Mouse (Mus musculus): Measurements from ENCODE around the gene AU021092. TPM values are rescaled to one million over a fixed set of nuclear protein-coding genes. Genes with fewer than 3 reads are reported as not detected.

The AU021092 gene
- polyA plus RNA-seq (2015; fragmentation: Nextera tagmentation; extraction: Ambion mirVana): 2.8 and 4.2 TPM in 2 replicates

DNA sequence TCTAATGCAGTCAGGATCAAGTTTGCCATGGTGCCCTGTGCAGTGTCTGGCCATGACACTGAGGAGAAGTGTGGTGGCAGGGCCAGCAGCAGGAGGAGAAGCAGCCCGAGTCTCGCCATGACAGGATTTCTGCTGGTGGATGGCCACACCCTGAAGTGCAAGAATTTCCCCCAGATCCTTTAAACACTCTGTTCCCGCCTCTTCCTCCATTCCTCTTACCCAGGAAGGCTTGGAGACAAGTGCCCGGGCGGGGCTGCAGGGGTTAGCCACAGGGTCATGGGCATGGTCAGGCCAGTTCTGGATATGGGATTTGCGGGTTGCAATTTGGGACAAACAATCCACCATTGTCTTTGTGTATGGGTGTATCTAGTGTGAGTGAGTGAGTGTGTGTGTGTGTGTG lies at the start of gene AU021092:
Gene AU021092, minus strand, starts transcription at position 160 of the 400 bp plus-strand sequence.
- H3K9me3 ChIP-seq (ENCODE audit: control insufficient read depth, low read length): no peaks in the 10 kb centered on the region
- 0 out of 2 replicates have a peak, but pooled peaks cover 2% of the 10 kb centered on the region for H3K27me3 ChIP-seq (replicated peaks; ENCODE audit: control insufficient read depth, insufficient read depth, low read length)
- H3K9ac ChIP-seq (ENCODE audit: low read depth, low read length): no peak within 1 kb of the TSS
- WGBS: 66% methylated on average over 6 of the region's 6 CpGs
- H3K36me3 ChIP-seq (ENCODE audit: control insufficient read depth, insufficient read depth, low read length): no peaks in the 10 kb centered on the region
- no peaks in the 10 kb centered on the region for H3K4me1 ChIP-seq (ENCODE audit: control insufficient read depth, insufficient read depth, low read length)
- ATAC-seq: no peak
- H3K4me3 ChIP-seq (ENCODE audit: low read length): no peak within 1 kb of the TSS
- H3K4me2 ChIP-seq (ENCODE audit: low read depth, low read length): no peak within 1 kb of the TSS
- H3K27ac ChIP-seq (ENCODE audit: low read length): no peak within 1 kb of the TSS

DNA sequence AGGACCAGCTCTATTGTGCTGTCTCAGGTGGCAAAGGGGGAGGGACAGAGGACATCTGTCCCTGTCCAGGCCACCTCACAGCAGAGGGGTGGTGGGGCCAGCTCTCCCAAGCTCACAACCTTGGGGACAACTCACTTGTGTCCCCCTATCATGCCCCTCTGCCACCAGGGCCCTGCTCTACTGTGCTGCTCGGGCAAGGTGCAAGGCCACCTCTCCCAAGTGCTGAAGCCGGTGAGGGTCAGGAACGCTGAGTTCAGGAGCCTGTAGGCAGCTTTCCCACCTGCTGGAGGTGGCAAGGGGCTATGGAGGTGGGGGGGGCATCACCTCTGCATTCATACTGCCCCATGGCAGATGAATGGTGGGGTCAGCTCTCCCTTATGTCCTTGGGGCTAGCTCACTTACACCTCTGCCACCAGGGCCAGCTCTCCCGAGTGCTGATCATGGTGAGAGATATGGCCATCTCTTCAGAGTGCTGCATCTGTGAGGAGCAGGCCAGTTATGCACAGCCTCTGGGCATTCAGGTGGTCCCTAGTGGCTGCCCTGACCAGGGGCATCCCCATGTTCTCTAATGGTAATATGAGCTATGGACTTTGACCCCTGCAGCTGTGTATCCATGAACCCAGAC lies 49.4 kb upstream of the AU021092 start:
- H3K4me3 ChIP-seq (ENCODE audit: low read length): no peak overlapping the region
- ATAC-seq: no peak

DNA sequence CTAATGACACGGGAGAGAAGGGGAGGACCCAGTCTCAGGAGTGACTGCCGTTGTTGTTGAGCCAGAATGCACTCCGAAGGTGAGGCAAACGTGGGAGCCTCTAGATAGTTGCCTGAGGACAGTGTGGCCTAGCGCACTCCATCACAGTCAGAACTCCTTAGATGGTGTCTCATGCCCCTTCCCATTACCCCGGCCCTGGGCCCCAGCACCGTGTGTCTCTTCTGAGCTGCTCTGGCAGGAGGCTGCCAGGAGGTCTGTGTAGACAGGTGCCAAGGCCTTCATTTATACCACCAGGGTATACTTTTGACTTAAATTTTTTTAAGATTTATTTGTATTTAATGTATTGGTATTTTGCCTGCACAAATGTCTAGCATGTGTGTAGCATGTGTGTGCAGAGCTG lies 41.8 kb upstream of the AU021092 start:
- 84% methylated on average over 7 of the region's 7 CpGs for WGBS
- Histone ChIP-seq H3K27me3 (replicated peaks; ENCODE audit: control insufficient read depth, insufficient read depth, low read length) (no peaks in the 10 kb centered on the region), H3K4me1 (ENCODE audit: control insufficient read depth, insufficient read depth, low read length) (no peaks in the 10 kb centered on the region), H3K27ac (ENCODE audit: low read length) (no peak overlapping the region), H3K9me3 (ENCODE audit: control insufficient read depth, low read length) (no peaks in the 10 kb centered on the region), H3K36me3 (ENCODE audit: control insufficient read depth, insufficient read depth, low read length) (no peaks in the 10 kb centered on the region), H3K9ac (ENCODE audit: low read depth, low read length) (no peak overlapping the region), H3K4me2 (ENCODE audit: low read depth, low read length) (no peak overlapping the region), H3K4me3 (ENCODE audit: low read length) (no peak overlapping the region)
- no peak for ATAC-seq

More for the DNA sequence above, 49.4 kb upstream of the AU021092 start:
- Histone ChIP-seq H3K4me2 (ENCODE audit: low read depth, low read length) (no peak overlapping the region), H3K4me1 (ENCODE audit: control insufficient read depth, insufficient read depth, low read length) (no peaks in the 10 kb centered on the region), H3K27ac (ENCODE audit: low read length) (no peak overlapping the region), H3K36me3 (ENCODE audit: control insufficient read depth, insufficient read depth, low read length) (no peaks in the 10 kb centered on the region), H3K27me3 (replicated peaks; ENCODE audit: control insufficient read depth, insufficient read depth, low read length) (no peaks in the 10 kb centered on the region), H3K9me3 (ENCODE audit: control insufficient read depth, low read length) (no peaks in the 10 kb centered on the region), H3K9ac (ENCODE audit: low read depth, low read length) (no peak overlapping the region)
- 76% methylated on average over 4 of the region's 4 CpGs for WGBS

DNA sequence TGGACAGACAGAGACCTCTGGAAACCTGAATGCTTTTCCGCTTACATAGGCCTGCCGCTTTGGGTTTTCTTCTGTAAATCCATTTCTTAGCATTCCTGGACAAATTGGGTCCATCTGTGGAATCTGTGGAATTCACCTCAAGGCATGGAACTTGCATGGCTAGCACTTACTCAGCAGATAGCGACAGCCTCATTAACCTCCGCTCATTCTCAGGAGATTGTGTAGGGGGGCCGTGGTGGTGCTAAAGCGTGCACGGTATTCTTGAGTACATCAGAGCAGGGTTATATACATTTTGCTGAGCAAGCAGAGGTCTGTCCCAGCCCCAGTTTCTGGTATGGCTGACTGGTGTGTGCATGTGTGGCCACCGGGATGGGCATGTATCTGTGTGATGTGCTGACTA lies 41.1 kb upstream of the AU021092 start:
- H3K9me3 ChIP-seq (ENCODE audit: control insufficient read depth, low read length): no peaks in the 10 kb centered on the region
- 69% methylated on average over 8 of the region's 8 CpGs for WGBS
- H3K9ac ChIP-seq (ENCODE audit: low read depth, low read length): no peak overlapping the region
- ATAC-seq: no peak
- no peak overlapping the region for H3K27ac ChIP-seq (ENCODE audit: low read length)
- H3K4me2 ChIP-seq (ENCODE audit: low read depth, low read length): no peak overlapping the region
- H3K4me1 ChIP-seq (ENCODE audit: control insufficient read depth, insufficient read depth, low read length): no peaks in the 10 kb centered on the region
- H3K4me3 ChIP-seq (ENCODE audit: low read length): no peak overlapping the region
- no peaks in the 10 kb centered on the region for H3K36me3 ChIP-seq (ENCODE audit: control insufficient read depth, insufficient read depth, low read length)
- no peaks in the 10 kb centered on the region for H3K27me3 ChIP-seq (replicated peaks; ENCODE audit: control insufficient read depth, insufficient read depth, low read length)

DNA sequence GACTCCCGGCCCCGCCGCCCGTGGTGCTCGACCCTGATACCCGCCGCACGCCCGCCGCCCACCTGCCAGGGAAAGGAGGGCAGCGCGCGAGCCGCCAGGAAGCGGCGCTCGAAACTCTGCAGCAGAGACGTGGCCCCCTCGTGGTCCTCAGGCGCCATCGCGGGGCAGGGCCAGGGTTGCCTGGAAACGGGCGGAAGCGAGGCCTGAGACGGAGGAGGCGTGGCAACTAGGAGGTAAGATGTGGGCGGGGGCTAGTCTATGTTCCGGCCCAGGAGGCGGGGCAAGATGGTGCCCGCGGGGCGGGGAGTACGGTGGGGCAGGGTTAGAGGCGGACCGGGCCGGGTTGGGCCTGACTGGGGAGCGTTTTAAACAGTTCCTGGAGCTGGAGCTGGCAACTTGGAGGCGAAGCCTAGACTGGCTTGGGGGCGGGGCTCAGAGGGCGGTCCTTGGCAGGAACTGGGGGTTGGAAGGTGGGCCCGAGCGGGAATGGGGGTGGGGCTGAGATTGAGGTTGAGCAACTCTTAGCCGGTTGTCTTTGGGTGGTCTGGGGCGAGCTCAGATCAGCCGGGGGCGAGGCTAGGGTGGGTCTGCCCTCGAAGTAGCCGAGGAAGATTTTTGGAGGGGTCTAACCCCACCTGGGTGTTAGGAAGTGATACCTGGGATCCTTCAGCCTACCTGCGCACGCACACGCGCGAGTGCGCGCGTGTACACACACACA lies 33.8 kb upstream of the AU021092 start, which contains the start of gene Eef2kmt:
Gene Eef2kmt, minus strand, starts transcription at position 205 of the 718 bp plus-strand sequence.
- no peaks in the 10 kb centered on the region for H3K27me3 ChIP-seq (replicated peaks; ENCODE audit: control insufficient read depth, insufficient read depth, low read length)
- under 1% methylated on average over 56 of the region's 57 CpGs for WGBS
- no peaks in the 10 kb centered on the region for H3K36me3 ChIP-seq (ENCODE audit: control insufficient read depth, insufficient read depth, low read length)
- peak within 1 kb of the TSS; percentile 81 for H3K9ac ChIP-seq (ENCODE audit: low read depth, low read length)
- H3K4me3 ChIP-seq (ENCODE audit: low read length): peak within 1 kb of the TSS; percentile 86
- no peaks in the 10 kb centered on the region for H3K9me3 ChIP-seq (ENCODE audit: control insufficient read depth, low read length)
- peaks cover 14% of the 10 kb centered on the region; the same call in 1 of the 2 replicates for H3K4me1 ChIP-seq (ENCODE audit: control insufficient read depth, insufficient read depth, low read length)
- H3K27ac ChIP-seq (ENCODE audit: low read length): peak within 1 kb of the TSS; percentile 79
- peak within 1 kb of the TSS; percentile 80 for H3K4me2 ChIP-seq (ENCODE audit: low read depth, low read length)
- ATAC-seq: peak; percentile 96

DNA sequence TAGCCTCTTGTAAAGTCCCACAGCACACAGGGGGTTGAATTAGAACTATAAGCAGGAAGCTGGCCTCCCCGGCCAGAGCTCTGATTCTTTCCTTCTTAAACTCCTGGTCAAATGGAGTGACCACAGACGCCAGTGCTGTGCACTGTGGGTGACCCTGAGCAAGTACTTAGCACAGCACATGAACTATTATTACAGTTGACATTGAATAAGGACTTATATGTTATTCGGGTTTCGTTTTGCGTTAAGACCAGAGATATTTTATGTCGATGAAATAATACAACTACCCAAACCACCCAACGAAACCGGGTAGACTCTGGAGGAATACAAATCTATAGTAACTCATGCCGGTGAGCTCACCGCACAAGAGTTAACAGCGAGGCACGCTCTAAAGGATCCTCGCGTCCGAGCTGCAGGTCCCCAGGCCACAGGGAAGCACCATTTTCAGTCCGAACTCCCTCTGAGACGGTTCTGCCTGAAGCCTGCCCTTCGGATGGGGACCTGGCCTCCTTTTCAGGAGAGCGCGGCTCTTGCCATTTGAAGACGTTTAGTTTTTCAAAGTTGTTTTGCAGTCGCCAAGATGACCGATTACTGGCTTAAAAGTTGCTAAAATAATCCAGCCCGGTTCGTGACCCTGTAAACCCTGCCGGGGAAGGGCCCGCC lies 33.1 kb upstream of the AU021092 start:
- peak overlapping the region; percentile 79 for H3K27ac ChIP-seq (ENCODE audit: low read length)
- no peaks in the 10 kb centered on the region for H3K27me3 ChIP-seq (replicated peaks; ENCODE audit: control insufficient read depth, insufficient read depth, low read length)
- H3K36me3 ChIP-seq (ENCODE audit: control insufficient read depth, insufficient read depth, low read length): no peaks in the 10 kb centered on the region
- peak overlapping the region; percentile 86 for H3K4me3 ChIP-seq (ENCODE audit: low read length)
- no peaks in the 10 kb centered on the region for H3K9me3 ChIP-seq (ENCODE audit: control insufficient read depth, low read length)
- H3K4me1 ChIP-seq (ENCODE audit: control insufficient read depth, insufficient read depth, low read length): peaks cover 14% of the 10 kb centered on the region; the same call in 1 of the 2 replicates
- 1% methylated on average over 27 of the region's 27 CpGs for WGBS
- peak overlapping the region; percentile 81 for H3K9ac ChIP-seq (ENCODE audit: low read depth, low read length)
- peak overlapping the region; percentile 80 for H3K4me2 ChIP-seq (ENCODE audit: low read depth, low read length)
- peak; percentile 29 for ATAC-seq

DNA sequence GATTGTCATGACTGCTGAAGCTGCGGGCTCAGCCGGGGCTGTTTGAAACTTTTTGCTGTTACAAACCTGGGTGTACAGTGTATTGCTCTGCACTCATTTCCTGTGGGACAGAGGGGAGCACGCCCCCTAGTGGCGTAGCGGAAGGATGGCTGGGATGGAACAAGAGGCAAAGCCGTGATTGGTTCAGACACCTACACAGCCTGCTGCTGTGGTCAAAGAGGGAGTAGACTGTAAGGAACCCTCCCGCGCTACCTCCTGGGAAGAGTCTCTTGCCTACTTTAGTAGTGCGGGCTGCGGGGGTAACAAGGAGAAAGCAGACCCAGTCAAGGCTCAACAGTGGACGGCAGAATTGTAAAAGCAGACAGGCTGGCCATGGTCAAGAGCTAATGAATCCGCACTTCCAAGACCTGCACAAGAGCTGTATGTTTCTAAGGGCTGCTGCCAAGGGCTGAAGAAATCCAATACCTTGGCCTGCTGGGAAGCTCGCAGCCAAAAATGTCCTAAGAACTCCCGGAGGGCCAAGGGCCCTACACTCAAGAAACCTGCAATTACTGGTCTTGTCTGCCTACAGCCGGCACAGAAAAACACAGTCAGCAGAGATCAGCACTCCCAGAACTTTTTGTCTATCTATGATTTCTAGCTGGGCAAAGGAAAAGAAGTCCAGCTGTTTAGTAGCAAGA lies 32.4 kb upstream of the AU021092 start:
- Histone ChIP-seq H3K4me1 (ENCODE audit: control insufficient read depth, insufficient read depth, low read length) (peaks cover 14% of the 10 kb centered on the region; the same call in 1 of the 2 replicates), H3K27ac (ENCODE audit: low read length) (peak overlapping the region; percentile 79), H3K4me2 (ENCODE audit: low read depth, low read length) (peak overlapping the region; percentile 80), H3K9ac (ENCODE audit: low read depth, low read length) (peak overlapping the region; percentile 81), H3K4me3 (ENCODE audit: low read length) (peak overlapping the region; percentile 86), H3K27me3 (replicated peaks; ENCODE audit: control insufficient read depth, insufficient read depth, low read length) (no peaks in the 10 kb centered on the region), H3K36me3 (ENCODE audit: control insufficient read depth, insufficient read depth, low read length) (no peaks in the 10 kb centered on the region), H3K9me3 (ENCODE audit: control insufficient read depth, low read length) (no peaks in the 10 kb centered on the region)
- peak; percentile 65 for ATAC-seq
- WGBS: 3% methylated on average over 15 of the region's 15 CpGs

DNA sequence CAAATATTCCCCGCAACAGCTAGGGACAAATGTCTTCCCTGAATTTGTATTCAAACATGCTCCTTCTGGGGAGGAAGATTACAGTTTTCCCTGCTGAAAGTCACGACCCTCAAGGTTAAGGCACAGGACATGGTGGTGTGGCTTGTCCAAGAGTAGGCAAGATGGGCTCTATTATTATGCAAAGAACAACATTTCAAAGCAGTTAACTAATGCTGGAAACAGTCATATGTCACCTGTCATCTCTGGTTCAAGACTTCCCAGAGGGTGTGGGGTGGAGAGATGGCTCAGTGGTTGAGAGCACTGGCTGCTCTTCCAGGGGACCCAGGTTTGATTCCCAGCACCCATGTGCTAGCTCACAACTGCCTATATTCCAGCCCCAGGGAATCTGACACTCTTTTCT lies 30.2 kb upstream of the AU021092 start:
- H3K27ac ChIP-seq (ENCODE audit: low read length): no peak overlapping the region
- WGBS: 91% methylated on average over 2 of the region's 2 CpGs
- no peaks in the 10 kb centered on the region for H3K27me3 ChIP-seq (replicated peaks; ENCODE audit: control insufficient read depth, insufficient read depth, low read length)
- H3K36me3 ChIP-seq (ENCODE audit: control insufficient read depth, insufficient read depth, low read length): no peaks in the 10 kb centered on the region; the same call in 1 of the 2 replicates
- no peak overlapping the region for H3K9ac ChIP-seq (ENCODE audit: low read depth, low read length)
- no peaks in the 10 kb centered on the region for H3K9me3 ChIP-seq (ENCODE audit: control insufficient read depth, low read length)
- H3K4me2 ChIP-seq (ENCODE audit: low read depth, low read length): no peak overlapping the region
- H3K4me1 ChIP-seq (ENCODE audit: control insufficient read depth, insufficient read depth, low read length): peaks cover 14% of the 10 kb centered on the region; the same call in 1 of the 2 replicates
- ATAC-seq: no peak
- no peak overlapping the region for H3K4me3 ChIP-seq (ENCODE audit: low read length)

DNA sequence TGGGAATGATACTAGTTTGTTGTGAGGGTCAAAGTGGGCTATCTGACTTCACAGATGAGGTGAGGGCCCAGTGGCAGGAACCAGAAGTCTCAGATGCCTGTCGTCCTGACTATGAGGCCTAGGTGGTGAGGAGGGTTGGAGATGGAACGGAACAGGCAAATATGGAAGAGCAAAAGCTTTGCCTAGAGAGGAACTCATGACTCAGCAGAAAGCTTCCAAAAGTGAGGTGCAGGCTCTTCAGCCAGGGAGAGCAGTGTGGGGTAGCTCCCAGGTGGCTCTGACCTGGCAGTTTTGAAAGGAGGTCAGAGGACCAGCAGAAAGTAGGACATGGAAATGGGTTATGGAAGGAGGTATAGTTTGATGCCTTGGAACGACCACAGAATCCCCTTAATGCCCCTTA lies 28.8 kb upstream of the AU021092 start:
- H3K27ac ChIP-seq (ENCODE audit: low read length): no peak overlapping the region
- H3K4me1 ChIP-seq (ENCODE audit: control insufficient read depth, insufficient read depth, low read length): peaks cover 14% of the 10 kb centered on the region; the same call in 1 of the 2 replicates
- no peaks in the 10 kb centered on the region; the same call in 1 of the 2 replicates for H3K36me3 ChIP-seq (ENCODE audit: control insufficient read depth, insufficient read depth, low read length)
- ATAC-seq: no peak
- H3K4me3 ChIP-seq (ENCODE audit: low read length): no peak overlapping the region
- H3K4me2 ChIP-seq (ENCODE audit: low read depth, low read length): no peak overlapping the region
- no peak overlapping the region for H3K9ac ChIP-seq (ENCODE audit: low read depth, low read length)
- no peaks in the 10 kb centered on the region for H3K9me3 ChIP-seq (ENCODE audit: control insufficient read depth, low read length)
- H3K27me3 ChIP-seq (replicated peaks; ENCODE audit: control insufficient read depth, insufficient read depth, low read length): no peaks in the 10 kb centered on the region
- 90% methylated on average over 3 of the region's 3 CpGs for WGBS

Data from intestine, embryonic 16.5 days (tissue).